Mouse (Mus musculus): ENCODE data around the gene Mcemp1.

DNA sequence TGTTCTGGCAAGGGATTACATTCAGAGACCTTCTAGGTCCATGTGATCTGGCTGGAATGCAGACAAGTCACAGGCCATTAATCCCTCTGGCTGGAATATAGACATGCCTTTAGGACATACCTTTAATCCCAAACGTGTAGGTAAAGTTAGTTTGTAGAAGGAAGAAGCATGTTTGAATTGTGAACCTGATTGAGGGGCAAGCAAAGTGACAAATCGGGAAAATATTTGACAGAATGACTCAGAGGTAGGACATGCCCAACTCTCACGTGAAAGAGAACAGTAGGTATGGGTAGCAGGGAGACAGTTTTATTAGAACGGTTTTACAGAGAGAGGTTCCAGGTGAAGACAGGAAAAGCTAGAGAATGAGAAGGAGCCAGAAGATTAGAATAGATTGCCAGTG is 18.0 kb upstream of the Mcemp1 start:
- TF ChIP-seq CTCF (conservative IDR thresholded peaks at IDR 0.05; ENCODE audit: insufficient read depth, insufficient read length, low read depth, low read length) (no peak), POLR2A (IDR thresholded peaks at IDR 0.05; ENCODE audit: low read depth, low read length) (no peak)

All from kidney, adult 2 months (tissue).